Mouse (Mus musculus) liver, postnatal 0 days (tissue): ENCODE results near the gene Dvl2.

Experiments
- CTCF ChIP-seq: sonication (generic); IDR thresholded peaks from 2 replicates; pipeline ENCODE4 v1.5.1; 2016; ENCODE audit warnings: antibody characterized with exemption, low read depth
- EP300 ChIP-seq: IDR thresholded peaks from 2 replicates; pipeline ENCODE4 v1.6.1; 2016; ENCODE audit warnings: antibody characterized with exemption, low read depth, mild to moderate bottlenecking

DNA sequence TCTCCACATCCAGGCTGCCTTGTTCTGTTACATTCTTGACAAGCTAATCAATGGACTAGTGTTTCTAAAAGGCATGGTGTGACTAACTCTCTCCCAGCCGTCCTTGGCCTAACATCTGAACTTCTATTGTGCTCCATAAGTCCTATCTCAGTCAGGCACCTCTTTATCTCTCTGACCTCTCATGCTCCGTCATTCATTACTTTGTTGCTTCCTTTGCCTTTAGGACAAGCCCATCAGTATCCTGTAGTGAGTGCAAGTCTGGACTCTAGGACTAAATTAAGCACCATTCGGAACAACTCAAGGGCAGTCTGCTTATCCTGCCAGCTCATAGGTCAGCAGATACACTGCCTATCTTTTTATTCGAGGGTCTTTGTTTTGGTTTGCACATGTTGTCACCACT is 24.1 kb upstream of the Dvl2 start:
- TF ChIP-seq CTCF (no peak), EP300 (no peak)
